Mouse (Mus musculus): ENCODE results near the gene Zhx3.

The Zhx3 gene

DNA sequence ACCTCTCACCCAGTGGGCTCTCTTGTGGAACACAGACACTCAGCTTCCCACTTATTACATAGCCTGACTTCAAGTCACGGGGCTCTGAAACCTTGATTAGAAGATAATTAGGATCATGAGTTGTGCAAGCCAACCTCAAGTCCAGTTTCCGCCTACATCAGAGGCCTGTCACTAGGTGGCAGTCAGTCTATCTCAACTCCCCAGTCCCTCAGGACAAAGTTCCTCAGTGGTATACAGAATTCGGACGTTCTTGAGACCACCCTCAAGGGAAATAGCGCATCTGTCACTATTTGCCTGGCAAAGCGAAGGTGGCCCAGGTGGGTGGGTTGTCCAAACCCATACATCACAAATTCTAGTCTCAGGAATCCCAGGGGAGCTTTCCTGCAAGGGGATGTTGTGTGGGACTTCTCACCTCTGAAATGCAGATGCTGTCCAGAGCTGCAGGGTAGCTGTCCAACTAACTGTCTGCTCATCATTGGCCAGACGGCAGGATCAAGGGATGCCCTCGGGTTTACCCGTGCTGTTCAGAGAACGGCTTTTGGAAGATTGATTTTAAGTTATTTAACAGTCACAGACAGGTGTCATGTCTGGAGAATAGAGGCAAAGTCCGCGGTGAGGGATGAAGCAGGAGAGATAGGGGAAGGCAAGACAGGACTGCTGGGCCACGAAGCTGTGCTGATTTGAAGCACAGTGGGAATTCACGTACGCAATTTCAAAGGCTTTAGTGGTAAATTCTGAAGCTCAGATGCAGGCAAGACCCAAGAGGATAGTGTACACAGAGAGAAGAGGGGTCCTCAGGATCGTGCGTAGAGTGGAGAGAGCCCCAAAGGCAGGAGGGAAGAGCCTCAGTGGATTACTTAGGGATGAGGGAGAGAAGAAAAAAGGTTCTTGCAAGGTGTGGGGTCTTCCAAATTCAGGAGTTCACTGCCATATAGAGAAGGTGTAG lies 142.7 kb downstream of the Zhx3 start:
- DNase-seq (ENCODE audit: low read depth) = peak; percentile 82

DNA sequence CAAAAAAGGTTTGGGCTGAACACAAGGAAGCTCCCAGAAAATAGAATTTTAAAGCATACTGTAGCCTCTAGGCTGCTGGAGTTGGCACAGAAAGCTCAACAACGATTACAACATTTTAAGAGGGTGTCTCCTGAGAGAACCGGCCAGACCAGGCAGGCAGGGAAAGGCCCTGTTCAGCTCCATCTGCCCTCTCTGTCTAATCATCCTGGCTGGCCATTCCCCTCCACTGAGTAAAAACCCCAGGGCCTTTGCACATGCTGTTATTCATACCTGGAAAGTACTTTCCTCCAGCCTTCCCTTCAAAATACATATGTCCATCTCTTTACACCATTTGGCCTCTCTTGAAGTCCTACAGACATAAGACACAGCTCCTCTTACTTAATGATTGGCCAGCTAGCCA lies 143.4 kb downstream of the Zhx3 start:
- no peak for DNase-seq (ENCODE audit: low read depth)

DNA sequence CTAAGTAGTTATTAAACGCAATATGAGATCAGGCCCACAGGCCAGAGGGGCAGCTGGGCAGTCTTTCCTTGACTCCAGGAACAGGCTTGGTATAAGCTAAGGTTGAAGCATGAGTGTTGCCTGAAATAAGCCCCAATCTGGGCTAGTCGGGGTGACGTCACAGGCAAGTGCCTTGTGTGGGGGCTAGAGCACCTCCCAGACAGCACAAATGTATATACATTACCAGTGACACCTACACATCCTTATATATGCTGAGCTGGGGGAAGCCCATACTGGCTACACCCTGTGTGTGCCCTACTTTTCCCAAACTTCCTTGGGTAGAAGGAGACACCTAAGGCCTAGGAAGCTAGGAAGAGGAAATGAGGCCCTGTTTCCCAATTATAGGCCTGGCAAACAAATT lies 143.8 kb downstream of the Zhx3 start:
- no peak for DNase-seq (ENCODE audit: low read depth)

DNA sequence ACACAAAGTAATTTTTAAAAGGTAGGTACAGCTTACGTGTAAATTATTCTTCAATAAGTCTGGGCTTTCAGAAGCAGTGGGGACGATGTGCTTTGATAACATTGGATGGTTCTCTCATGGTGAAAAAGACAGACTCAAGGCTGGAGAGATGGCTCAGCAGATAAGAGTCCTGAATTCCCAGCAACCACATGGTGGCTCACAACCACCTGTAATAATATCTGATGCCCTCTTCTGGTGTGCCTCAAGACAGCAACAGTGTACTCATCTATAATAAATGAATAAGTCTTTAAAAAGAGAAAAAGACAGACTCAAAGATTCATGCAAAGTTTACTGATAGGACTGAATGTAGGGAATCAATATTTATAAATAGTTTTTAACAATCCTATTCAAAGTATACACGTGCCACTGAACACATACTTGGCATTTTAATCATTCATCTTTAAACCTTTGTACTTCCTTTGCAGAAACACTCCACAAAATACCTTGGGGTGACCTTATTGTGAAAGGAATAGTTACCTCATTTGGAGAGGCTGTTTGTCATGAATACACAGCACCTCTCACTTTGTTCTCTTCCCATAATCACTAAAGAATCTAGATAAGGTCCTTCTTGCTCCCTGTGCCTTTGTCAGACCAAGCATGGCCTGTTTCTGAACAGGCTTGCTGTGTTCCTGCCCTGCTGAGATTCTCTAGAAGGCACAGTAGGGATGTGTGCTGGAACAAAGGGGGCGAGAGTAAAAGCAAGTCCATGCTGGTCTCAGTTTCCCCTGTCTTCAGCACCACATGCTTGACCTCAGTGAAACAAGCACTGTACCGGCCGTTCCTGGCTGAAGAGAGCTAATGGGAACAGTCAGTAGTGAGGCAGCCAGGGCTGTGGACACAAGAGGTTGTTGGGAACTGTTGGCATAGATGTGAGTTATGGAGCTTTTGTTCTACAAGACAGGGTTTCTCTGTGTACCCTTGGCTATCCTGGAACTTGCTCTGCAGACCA lies 146.6 kb downstream of the Zhx3 start:
- no peak for DNase-seq (ENCODE audit: low read depth)

DNA sequence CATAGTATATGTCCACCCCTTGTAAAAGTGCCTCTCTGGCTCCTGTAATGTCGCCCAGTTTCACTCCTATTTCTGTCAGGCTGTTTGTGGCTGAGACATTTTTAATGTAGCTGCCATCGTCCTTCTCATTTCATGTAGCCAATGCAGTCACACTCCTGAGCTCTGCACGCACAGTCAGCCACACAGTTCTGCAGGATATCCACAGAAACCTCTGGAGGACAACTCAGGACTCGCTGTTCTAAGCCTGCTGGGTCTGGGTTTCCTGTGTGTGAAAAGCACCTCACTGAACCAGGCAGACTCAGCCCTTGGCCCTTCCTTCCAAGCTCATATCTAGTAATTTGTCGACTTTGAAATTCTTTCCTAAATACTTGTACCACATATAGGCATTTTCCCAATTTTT lies 148.3 kb downstream of the Zhx3 start:
- DNase-seq (ENCODE audit: low read depth) = no peak

DNA sequence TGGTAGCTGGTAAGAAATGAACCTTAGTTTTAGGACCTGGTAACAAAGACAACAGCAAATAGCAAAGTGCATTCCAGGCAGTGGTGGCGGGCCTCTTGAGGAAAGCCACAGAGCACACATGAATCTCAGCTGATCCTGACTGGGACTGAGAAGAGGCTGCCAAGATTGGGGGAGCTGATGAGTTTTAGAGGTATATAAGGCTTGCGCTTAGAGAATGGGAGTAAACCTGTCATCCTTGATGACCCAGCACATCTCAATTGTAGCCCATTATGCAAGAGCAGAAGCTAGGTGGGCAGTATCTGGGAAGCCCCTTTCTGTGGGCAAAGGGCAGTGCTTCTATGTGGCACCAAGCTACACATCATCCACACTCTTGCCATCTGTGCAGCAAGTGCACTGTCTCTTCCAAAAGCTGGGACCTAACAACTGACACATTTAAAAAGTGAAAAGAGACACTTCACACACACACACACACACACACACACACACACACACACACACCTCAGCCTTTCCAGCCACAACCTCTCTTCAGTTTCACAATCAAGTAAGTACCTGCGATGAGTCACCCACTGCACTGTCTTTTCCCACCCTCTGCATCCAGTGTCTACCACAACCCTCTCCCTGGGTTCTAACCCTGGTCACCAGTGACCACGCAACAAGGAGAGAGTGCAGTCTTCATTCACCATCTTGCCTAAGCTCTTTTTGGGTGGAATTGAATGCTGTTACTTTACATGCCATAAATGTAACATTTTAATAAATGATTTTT lies 149.0 kb downstream of the Zhx3 start:
- peak; percentile 55 for DNase-seq (ENCODE audit: low read depth)

DNA sequence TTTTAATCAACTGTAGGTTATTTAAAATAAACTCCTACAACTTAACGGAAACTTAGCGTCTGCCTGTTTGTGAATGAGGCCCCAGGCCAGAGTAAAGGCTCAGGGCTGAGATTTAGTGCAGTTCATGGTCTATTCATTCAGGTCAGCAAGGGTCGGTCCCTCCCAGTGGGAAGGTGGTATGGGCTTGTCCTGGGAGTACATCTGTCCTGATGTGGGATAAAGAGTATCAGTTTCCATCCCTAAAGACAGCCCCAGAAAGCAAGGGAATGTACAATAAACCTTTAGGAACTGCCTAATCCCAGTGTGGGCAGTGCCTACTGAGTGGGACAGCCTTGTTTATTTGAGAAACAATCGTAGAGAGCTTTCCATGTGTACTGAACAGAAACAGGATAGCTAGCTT lies 150.1 kb downstream of the Zhx3 start:
- no peak for DNase-seq (ENCODE audit: low read depth)

DNA sequence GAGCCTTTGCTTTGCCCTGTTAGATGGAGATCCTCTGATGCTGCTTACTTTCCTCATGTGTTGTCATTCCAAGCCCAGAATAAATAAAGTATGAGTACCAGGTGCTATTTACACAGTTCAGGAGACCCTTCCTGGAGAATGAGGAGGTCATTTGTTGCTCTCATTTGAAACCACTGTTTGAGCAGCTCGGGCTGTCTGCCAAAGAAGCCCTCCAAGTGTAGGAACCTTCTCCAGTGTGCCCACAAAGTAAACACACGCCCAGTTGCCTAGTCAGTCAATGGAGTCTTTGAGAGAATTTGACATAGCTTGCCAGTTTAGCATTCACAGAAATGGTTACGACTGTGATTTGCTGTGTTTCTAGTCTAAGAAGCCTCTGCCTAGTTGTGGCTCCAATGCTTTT lies 154.0 kb downstream of the Zhx3 start:
- no peak for DNase-seq (ENCODE audit: low read depth)

DNA sequence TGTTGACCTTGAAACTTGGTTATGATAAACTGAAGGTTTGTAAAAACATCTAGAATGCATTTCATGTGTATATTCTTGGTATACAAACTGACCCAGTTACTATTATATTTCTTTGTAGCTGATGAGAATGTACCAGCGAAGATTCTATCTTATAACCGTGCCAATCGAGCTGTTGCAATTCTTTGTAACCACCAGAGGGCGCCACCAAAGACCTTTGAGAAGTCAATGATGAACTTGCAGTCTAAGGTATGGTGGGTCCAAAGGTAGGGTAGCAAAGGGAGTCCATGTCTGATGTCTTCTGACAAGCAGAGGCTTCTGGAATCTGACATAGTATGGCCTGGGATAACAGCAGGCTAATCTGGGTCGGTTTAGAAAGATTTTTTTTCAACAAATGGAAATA lies 155.5 kb downstream of the Zhx3 start:
- peak; percentile 66 for DNase-seq (ENCODE audit: low read depth)

DNA sequence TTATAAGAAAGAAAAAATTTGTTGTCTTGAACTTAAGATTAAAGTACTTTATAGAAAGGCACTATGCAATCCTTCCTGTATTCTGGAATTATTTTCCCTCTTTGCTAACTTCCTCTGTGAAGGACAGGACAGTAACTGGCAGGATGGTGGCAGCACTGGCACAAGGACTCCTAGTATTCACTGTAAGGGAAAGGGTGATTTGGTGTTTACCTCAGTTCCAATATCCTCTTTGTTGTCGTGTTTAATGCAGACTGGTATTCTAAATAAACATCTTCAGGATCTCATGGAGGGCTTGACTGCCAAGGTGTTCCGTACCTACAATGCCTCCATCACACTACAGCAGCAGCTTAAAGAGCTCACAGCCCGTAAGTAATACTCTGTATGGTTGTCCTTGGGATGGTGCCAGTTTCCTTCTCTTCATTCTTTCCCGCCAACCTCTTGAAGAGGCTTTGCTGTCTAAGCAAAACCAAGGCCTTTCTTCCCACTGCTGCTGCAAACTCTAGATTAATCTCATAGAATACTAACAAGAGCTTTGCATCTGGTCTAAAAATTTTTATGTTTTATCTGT lies 157.3 kb downstream of the Zhx3 start:
- no peak for DNase-seq (ENCODE audit: low read depth)

DNA sequence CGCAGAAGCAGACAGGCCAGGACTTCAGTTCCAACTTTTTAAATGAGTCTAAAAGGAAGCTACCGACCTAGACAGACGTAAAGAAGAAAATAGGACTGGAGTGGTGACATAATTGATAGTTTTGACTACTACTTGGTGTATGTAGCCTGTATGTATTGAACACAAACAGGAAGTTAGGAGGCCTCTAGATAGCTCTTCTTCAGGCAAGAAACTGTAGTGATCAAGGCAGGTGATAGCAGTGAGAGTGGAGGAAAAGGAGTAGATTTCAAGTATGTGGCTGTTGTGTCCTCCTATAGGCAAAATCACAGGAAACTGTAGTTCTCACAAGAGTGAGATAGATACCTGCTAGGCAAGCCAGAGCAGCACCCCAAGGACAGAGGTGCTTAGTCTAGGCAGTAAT lies 165.1 kb downstream of the Zhx3 start:
- DNase-seq (ENCODE audit: low read depth) = no peak

DNA sequence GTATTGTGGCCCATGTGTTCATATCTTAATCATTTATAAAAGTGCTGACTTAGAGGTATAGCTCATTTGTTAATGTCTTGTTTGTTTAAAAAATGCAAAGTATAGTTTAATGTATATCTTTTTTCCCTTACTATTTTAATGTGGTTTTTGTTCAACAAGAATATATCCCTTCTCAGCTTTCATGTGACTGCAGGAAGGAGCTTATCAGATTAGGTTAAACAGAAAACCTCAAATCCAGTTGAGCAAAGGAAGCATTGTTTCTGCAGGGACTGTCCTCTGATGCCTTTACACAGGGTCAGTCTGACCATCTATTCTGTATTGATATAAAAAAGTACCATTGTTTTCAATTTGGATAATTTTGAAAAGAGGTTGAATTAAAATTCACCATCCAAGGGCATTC lies 170.0 kb downstream of the Zhx3 start:
- DNase-seq (ENCODE audit: low read depth) = peak; percentile 79

DNA sequence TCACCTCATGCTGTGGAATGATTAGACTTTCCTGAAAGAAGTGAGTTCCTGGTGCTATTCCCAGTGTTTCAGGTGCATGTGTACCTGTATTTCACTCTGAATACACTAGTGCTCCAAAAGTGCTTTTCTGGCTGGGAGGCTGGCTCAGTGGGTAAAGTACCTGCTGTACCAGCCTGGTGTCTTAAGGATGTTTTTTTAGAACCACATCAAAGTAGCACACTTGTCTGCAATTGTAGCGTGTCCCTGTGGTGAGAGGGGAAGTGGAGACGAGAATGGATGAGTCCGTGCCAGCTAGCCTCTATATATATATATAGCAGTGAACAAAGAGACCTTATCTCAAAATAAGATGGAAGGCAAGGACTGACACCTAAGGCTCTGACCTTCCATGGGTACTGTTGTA lies 171.2 kb downstream of the Zhx3 start:
- peak; percentile 45 for DNase-seq (ENCODE audit: low read depth)

DNA sequence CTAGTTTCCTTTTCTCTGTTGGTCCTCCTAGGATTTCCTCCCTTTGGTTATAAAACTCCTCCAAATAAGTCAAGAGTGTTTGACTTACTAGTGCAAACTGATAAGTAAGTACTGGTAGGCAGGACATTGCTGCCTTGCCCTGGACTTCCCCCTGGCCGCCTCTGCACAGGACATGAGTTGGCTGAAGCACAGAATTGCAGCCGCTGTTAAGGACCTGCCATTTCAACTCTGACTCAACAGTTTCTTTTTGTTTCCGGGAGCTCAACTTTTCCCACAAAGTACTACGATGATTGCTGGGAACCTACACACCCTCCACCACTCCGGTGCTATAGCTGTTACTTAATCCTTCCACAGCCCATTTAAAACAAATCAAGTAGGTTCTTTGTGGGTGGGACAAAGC lies 172.5 kb downstream of the Zhx3 start:
- peak; percentile 94 for DNase-seq (ENCODE audit: low read depth)

Measured in 416B (cell line).